4 mouse cellular contexts compared by ENCODE assay signal in genomic region chr1:171137486-171138155, GRCm38 (mm10). TPM values are rescaled to one million over a fixed set of nuclear protein-coding genes. Genes with fewer than 3 reads are reported as not detected.
"Had no signal": no experiment of that assay in that cellular context is flagged by ENCODE, and none has a peak within 500 bp of the region (broad histone marks: within the 10 kb centered on the region; RNA-seq: fewer than 3 reads in every experiment).

No protein-coding gene starts in this region.

RNA-seq across cellular contexts. Expression of gene Mpz, which starts 12.9 kb away (rescaled TPM):
- total RNA-seq: common myeloid progenitor, adult 5-6 weeks had no signal
- polyA plus RNA-seq: erythroblast, embryonic 14.5 days; forebrain, embryonic 16.5 days; heart, embryonic 11.5 days had no signal

RNA-seq across cellular contexts. Expression of gene Pcp4l1, which starts 58.4 kb away (rescaled TPM):
- polyA plus RNA-seq: erythroblast, embryonic 14.5 days had no signal
